Mouse (Mus musculus) cerebellum, adult 2 months (tissue): ENCODE data around the gene Hoxb8. TPM values are rescaled to one million over a fixed set of nuclear protein-coding genes. Genes with fewer than 3 reads are reported as not detected.

ENCODE experiments used
- DNase-seq, 2 experiments: peaks; one replicate each; pipeline ENCODE4 v3.0.0; 2021
- H3K27ac ChIP-seq: fragments of 200-500 bp; 2 replicates; pipeline ENCODE4 v1.5.1; 2012; ENCODE audit warnings: low read length, control low read depth, inconsistent platforms; ENCODE audit not compliant: insufficient read depth
- H3K27me3 ChIP-seq: fragments of 200-500 bp; 2 replicates; pipeline ENCODE4 v1.6.1; 2012; ENCODE audit warnings: inconsistent platforms, mild to moderate bottlenecking, low read length, moderate library complexity; ENCODE audit not compliant: control insufficient read depth, insufficient read depth
- H3K4me1 ChIP-seq: fragments of 200-500 bp; 2 replicates; pipeline ENCODE4 v1.6.1; 2011; ENCODE audit warnings: low read length; ENCODE audit not compliant: control insufficient read depth, insufficient read depth
- H3K4me3 ChIP-seq: fragments of 200-500 bp; replicated peaks from 2 replicates; pipeline ENCODE3; 2011; ENCODE audit warnings: mild to moderate bottlenecking, low read depth, low read length, control low read depth; ENCODE audit not compliant: insufficient read depth
- CTCF ChIP-seq: fragments of 200-500 bp; IDR thresholded peaks from 2 replicates; pipeline ENCODE4 v1.5.1; 2011; ENCODE audit warnings: low read depth, mild to moderate bottlenecking, control low read depth, low read length, moderate library complexity, borderline replicate concordance; ENCODE audit not compliant: insufficient read depth
- POLR2A ChIP-seq: fragments of 200-500 bp; IDR thresholded peaks from 2 replicates; pipeline ENCODE4 v1.6.1; 2011; ENCODE audit warnings: low read length, control low read depth, borderline replicate concordance; ENCODE audit not compliant: insufficient read depth
- WGBS: fragments of 180-500 bp; shearing (Covaris S2); methylation state at CpG from one replicate; pipeline ENCODE4 v1.1.7; 2018; 5-methylcytosine and 5-hydroxymethylcytosine counted together
- polyA plus RNA-seq: library from polyadenylated mRNA; depleted of rRNA; stranded (reverse); fragments of >200 nt; gene quantifications from 2 replicates; pipeline ENCODE4 v1.2.3, GENCODE M21; 2012

Gene Hoxb8
- polyA plus RNA-seq, 1 experiment: 0.11 TPM

DNA sequence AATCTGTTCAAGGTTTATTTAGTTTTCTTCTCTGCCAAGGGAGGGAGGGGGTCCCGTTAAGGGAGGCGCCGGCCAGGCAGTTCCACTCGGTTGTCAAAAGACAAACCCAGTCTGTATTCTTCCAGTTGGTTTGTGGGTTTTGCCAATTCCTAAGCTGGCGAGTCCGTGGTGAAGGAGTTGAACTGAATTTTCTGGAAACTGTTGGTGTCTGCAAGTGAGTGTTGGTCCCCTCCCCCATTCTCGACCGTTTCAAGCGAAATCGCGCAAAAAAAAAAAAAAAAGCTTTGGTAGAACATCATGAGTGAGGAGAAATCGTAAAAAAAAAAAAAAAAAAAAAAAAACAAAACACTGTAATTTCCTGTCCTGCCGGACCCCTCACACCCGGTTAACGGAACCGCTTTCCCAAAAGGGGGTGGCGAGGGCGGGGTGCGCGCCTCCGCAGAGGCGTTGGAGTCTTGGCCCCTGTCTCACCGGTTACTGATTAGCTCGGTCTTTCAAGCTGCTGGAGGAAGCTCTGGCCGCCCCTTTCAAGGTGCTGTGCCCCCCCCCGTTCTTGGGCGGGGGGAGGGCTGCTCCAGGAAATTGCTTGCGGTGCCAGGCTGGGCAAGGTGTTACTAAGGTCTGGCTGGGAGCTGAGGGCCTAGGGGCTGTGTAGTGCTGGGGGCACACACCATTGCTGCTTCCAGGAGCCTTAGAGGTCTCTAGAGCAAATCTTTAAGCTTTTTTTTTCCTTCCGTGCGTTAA is 13.6 kb downstream of the Hoxb8 start:
- Histone ChIP-seq H3K27me3 (peaks cover 26% of the 10 kb centered on the region; the same call in 1 of the 2 replicates), H3K27ac (no peak overlapping the region), H3K4me3 (no peak overlapping the region), H3K4me1 (no peaks in the 10 kb centered on the region)
- DNase-seq: no peak
- 1% methylated on average over 30 of the region's 30 CpGs for WGBS
- no peak for TF ChIP-seq POLR2A
- TF ChIP-seq CTCF: no peak

DNA sequence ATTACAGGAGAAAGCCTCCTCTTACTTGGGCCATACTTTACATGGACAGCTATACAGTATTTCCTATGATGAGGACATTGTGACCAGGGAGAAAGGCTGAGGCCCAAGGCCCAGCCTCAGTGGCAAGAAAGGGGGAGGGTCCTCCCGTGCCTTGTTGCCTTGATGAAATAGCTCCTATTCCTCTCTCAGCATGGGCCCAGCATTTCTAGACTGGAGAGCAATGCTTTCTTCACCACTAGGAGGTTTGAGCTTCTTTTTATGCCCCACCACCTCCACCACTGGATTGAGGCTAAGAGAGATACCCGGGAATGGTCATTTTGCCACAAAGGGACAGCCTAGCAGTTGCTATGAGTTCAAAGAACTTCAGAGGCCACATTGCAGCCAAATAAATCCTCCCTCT is 15.3 kb downstream of the Hoxb8 start:
- no peak overlapping the region for H3K4me3 ChIP-seq
- WGBS: 1% methylated on average over 2 of the region's 2 CpGs
- H3K4me1 ChIP-seq: no peaks in the 10 kb centered on the region
- TF ChIP-seq CTCF: no peak
- H3K27me3 ChIP-seq: peaks cover 24% of the 10 kb centered on the region; the same call in 1 of the 2 replicates
- DNase-seq: no peak
- H3K27ac ChIP-seq: no peak overlapping the region

DNA sequence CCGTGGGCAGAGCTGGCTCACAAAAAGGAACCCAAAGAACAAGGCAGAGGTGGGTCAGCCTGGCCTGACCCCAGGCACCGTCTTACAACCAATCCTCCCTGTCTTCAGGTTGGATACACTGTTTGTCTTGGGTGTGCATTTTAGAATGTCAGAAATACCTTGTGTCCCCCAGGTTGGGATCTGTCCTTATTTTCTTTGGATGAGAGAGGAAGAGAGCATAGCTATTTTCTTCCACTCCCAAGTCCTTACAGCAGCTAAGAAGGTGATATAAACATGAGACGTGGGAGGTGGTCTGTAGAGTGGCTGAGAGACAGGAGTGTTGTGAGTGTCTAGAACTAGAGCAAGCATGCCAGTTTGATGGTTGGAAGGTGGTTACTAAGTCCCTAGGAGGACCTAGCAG is 15.7 kb downstream of the Hoxb8 start:
- WGBS: 3% methylated on average over 3 of the region's 3 CpGs
- no peak for DNase-seq
- no peaks in the 10 kb centered on the region for H3K4me1 ChIP-seq
- H3K27me3 ChIP-seq: peaks cover 23% of the 10 kb centered on the region; the same call in 1 of the 2 replicates
- H3K27ac ChIP-seq: no peak overlapping the region
- TF ChIP-seq CTCF (no peak), POLR2A (no peak)
- no peak overlapping the region for H3K4me3 ChIP-seq

DNA sequence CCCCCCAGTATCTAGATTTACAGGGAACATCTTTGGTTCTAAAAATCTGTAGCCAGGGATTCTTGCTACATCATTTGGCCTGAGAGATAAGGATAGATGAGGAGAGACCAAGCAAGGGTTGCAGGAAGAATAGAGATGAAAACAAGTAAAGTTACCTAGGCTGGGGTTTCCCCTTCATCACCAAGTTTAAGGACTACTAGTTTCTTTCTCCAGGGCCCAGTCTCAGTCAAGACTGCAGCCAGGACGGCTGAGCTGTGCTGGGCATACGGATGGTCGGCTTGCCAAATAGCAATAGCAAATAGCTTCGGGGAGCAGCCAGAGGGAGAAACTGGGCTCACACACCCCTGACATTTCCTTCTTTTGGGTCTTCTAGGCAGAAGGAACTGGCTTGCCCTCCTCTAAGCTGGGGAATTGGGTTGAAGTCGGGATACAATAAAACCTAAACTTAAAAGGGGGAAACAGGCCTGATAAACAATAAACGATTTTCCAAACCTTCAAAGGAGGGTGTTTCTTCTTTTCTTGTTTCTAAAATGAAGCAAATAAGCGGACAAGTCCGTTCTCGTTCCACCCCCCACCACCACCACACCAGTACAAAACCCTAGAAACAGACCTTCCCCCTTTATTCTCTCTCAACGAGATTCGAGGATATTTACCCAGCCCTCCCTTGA is 16.4 kb downstream of the Hoxb8 start:
- H3K27ac ChIP-seq: no peak overlapping the region
- no peaks in the 10 kb centered on the region for H3K4me1 ChIP-seq
- WGBS: 5% methylated on average over 11 of the region's 11 CpGs
- H3K4me3 ChIP-seq: no peak overlapping the region
- peaks cover 24% of the 10 kb centered on the region; the same call in 1 of the 2 replicates for H3K27me3 ChIP-seq
- DNase-seq: no peak
- no peak for TF ChIP-seq CTCF
- TF ChIP-seq POLR2A: no peak

DNA sequence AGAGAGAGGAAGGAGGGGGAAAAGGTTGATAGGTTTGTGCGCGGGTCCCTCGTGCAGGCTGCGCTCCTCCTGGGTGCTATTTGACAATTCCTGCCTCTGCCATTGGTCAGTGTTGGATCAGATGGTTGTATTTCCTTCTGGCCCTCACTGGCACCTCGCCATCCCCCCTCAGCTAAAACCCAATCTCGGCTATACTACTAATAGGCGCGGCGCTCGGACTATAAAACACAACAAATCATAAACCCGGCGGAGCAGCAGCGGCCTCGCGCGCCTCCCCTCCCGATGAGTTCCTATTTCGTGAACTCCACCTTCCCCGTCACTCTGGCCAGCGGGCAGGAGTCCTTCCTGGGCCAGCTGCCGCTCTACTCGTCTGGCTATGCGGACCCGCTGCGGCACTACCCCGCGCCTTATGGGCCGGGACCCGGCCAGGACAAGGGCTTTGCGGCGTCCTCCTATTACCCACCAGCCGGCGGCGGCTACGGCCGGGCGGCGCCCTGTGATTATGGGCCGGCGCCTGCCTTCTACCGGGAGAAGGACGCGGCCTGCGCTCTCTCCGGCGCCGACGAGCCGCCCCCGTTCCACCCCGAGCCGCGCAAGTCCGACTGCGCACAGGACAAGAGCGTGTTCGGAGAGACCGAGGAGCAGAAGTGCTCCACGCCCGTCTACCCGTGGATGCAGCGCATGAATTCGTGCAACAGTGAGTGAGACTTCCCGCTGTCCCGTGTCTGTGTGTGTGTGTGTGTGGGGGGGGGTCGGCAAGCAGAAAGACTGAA is 17.4 kb downstream of the Hoxb8 start:
- 2% methylated on average over 66 of the region's 66 CpGs for WGBS
- TF ChIP-seq CTCF (no peak), POLR2A (no peak)
- Histone ChIP-seq H3K27me3 (peaks cover 21% of the 10 kb centered on the region; the same call in 1 of the 2 replicates), H3K4me3 (no peak overlapping the region), H3K4me1 (no peaks in the 10 kb centered on the region), H3K27ac (no peak overlapping the region)
- DNase-seq: no peak

DNA sequence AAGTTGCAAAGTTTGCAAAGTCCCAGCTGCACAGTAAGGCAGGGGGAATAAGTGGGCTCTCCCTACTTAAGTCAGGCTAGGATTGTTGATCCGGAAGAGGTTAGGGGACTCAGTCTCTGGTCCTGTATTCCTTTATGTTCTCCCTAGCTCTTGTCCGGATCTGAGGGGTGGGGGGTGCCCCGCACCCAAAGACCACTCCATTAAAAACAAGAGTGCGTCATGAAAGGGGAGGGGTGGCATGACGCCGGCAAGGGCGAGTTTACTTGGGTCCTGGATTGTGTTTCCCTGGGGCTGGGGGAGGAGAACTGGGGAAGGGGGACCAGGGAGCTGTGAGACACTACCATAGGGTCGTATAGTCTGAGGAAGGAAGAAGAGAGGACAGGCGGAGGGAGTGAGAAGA is 18.1 kb downstream of the Hoxb8 start:
- Histone ChIP-seq H3K27me3 (peaks cover 21% of the 10 kb centered on the region; the same call in 1 of the 2 replicates), H3K4me1 (no peaks in the 10 kb centered on the region), H3K27ac (no peak overlapping the region), H3K4me3 (no peak overlapping the region)
- TF ChIP-seq CTCF (no peak), POLR2A (no peak)
- DNase-seq: no peak
- WGBS: 3% methylated on average over 9 of the region's 9 CpGs

DNA sequence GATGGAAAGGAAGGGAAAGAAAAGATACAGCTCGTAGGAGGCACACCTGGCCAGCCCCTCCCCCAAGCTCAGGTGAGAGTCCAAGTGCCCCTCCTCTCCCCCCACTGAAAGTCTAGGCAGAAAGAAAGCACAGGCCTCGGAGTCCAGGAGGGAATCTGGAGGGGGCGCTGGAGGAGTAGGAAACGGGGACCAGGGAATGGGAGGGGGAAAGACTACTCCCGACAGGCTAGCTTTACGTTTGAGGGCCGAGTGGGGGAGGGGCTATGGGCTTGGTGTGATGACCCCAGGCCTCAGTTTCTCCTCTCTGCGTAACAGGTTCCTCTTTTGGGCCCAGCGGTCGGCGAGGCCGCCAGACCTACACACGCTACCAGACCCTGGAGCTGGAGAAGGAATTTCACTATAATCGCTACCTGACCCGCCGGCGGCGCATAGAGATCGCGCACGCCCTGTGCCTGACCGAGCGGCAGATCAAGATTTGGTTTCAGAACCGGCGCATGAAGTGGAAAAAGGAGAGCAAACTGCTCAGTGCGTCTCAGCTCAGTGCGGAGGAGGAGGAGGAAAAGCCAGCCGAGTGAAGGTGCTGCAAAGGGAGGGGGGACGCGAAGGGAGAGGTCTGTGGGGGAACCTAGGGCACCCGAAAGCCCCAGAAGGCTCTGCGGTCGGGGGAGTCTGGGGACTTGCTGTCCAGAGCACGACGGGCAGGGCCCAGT is 18.8 kb downstream of the Hoxb8 start:
- no peak overlapping the region for H3K27ac ChIP-seq
- TF ChIP-seq CTCF (no peak), POLR2A (no peak)
- 2% methylated on average over 35 of the region's 35 CpGs for WGBS
- no peaks in the 10 kb centered on the region for H3K4me1 ChIP-seq
- DNase-seq: no peak
- no peak overlapping the region for H3K4me3 ChIP-seq
- peaks cover 20% of the 10 kb centered on the region; the same call in 1 of the 2 replicates for H3K27me3 ChIP-seq
